Mouse (Mus musculus): Measurements from ENCODE around the gene Kcnj9. TPM values are rescaled to one million over a fixed set of nuclear protein-coding genes. Genes with fewer than 3 reads are reported as not detected.

The Kcnj9 gene
- polyA plus RNA-seq, 1 experiment from 2014 or later, result 0.08 TPM

DNA sequence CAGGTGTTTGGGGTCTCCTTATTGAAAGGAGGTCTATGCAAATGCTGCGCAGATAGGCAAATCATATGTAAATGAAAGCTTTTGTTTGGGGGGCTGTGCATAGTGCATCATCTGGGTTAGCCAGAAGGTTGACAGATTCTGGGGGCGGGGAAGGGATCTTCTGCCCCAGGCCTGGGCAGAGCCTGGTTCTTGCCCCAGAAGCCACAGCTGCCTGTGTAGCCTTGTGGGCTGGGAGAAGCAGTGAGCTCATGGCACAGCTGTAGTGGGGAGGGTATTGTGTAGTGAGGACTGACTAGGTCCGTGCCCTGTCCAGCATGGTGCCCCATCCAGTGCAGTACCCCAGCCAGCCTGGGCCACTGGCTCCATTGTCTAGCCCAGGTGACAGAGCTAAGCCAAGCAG is 14.2 kb downstream of the Kcnj9 start:
- in situ Hi-C loops (cut with MboI; ENCODE audit: low pct_unique_long_range_greater_than_20kb), result loop anchor here (5.0 to 10.0 kb wide), 3 partner anchors 168 to 198 kb away; partner anchors contain the start of genes Dcaf8 and Tagln2
- DNase-seq (ENCODE audit: low read depth, low spot score) (no peak), ATAC-seq (no peak)
- ChIA-PET POLR2A (interaction anchor here (1.2 to 1.6 kb wide), 2 partner anchors 8 to 107 kb away, joined by 5 to 6 read pairs; no protein-coding TSS in a partner anchor), CTCF (interaction anchor here (0.9 to 2.5 kb wide), 3 partner anchors 10 to 171 kb away, joined by 3 to 16 read pairs (median 3); no protein-coding TSS in a partner anchor)
- TF ChIP-seq CTCF (IDR thresholded peaks at IDR 0.05), result no peak
- H3K27me3 ChIP-seq, result no peaks in the 10 kb centered on the region

DNA sequence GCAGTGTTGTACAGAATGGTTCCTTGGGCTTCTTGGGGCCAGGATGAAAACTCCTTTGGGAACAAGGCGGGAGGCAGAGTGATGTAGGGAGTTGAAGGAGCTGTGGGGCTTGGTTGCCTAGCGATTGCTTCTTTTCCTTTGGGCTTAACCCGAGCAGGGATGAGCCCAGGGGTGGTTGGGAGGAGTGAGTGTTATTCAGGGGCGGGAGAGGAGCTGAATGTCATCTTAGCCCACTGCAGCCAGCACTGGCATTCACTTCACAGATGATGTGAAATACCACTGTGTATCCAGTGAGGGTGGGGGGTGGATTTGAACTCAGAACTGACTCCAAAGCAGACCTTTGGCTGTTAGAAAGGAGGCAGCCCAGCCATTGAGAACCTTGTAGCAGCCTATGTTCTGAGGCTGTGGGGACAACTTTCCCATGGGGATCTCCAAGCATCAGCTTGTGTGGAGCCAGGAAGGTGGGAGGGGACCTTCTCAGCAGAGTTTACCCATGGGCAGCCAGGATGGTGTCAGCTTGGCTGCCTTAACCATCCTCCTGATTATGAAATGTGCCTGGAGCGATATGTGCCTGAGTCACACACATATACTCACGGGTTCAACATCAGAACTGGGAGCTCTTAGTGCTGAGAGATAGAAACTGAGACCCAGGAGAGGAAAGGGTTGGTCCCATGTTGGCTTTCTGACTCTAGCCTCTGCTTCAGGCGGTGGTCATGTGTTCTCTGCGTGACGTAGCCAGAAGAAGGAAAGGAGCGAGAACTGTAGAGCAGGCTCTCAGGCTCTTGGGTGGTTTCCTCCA is 15.3 kb downstream of the Kcnj9 start:
- in situ Hi-C loops (cut with MboI; ENCODE audit: low pct_unique_long_range_greater_than_20kb), result loop anchor here (5.0 to 10.0 kb wide), 3 partner anchors 167 to 197 kb away; partner anchors contain the start of genes Dcaf8 and Tagln2
- peak; percentile 31 for ATAC-seq
- CTCF ChIA-PET, result interaction anchor here (0.7 to 2.5 kb wide), 4 partner anchors 11 to 194 kb away, joined by 3 to 16 read pairs (median 4); no protein-coding TSS in a partner anchor
- no peaks in the 10 kb centered on the region for H3K27me3 ChIP-seq
- DNase-seq (ENCODE audit: low read depth, low spot score), result no peak
- POLR2A ChIA-PET, result interaction anchor here (0.5 to 1.6 kb wide), 4 partner anchors 9 to 970 kb away, joined by 3 to 6 read pairs (median 4); no protein-coding TSS in a partner anchor
- no peak for TF ChIP-seq CTCF (IDR thresholded peaks at IDR 0.05)

DNA sequence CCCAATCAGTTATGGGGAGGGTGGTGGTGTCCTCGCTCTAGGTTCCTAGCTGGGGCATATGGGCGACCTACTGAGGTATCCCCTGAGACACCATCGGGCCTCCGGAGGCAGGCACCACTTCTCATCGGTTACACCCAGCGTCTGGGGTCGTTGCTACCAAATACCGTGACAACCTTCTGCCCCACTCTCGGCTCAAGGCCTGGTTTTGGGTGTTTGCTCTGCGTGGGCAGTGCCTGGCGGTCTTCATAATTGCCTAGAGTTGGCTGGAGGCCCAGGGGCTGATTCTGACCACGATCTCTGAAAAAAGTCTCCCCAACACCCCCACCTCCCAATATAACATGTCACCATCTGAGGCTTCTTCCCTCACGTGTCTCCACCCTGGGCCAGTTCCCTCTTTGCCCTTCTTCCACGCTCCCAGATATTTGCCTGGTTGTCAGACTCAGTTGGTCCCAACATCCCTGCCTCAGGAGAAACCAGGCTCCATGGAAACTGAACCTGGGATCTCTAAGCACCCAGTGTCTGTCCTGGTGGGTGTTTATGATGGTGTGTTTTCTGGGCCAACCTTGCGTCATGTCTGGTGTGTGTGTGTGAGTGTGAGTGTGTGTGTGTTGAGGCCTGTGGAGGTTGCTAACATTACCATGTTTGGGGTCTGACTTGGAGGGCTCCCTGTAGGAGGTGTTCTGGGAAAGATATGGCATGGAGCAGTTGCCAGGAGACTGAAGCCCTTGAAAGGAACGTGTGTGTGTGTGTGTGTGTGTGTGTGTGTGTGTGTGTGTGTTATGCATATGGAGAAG is 16.2 kb downstream of the Kcnj9 start:
- ATAC-seq (no peak), DNase-seq (ENCODE audit: low read depth, low spot score) (no peak)
- CTCF ChIA-PET, result no interaction called here
- in situ Hi-C loops (cut with MboI; ENCODE audit: low pct_unique_long_range_greater_than_20kb), result loop anchor here (5.0 to 10.0 kb wide), 3 partner anchors 166 to 196 kb away; partner anchors contain the start of genes Dcaf8 and Tagln2
- H3K27me3 ChIP-seq, result no peaks in the 10 kb centered on the region
- TF ChIP-seq CTCF (IDR thresholded peaks at IDR 0.05), result no peak
- POLR2A ChIA-PET, result no interaction called here

DNA sequence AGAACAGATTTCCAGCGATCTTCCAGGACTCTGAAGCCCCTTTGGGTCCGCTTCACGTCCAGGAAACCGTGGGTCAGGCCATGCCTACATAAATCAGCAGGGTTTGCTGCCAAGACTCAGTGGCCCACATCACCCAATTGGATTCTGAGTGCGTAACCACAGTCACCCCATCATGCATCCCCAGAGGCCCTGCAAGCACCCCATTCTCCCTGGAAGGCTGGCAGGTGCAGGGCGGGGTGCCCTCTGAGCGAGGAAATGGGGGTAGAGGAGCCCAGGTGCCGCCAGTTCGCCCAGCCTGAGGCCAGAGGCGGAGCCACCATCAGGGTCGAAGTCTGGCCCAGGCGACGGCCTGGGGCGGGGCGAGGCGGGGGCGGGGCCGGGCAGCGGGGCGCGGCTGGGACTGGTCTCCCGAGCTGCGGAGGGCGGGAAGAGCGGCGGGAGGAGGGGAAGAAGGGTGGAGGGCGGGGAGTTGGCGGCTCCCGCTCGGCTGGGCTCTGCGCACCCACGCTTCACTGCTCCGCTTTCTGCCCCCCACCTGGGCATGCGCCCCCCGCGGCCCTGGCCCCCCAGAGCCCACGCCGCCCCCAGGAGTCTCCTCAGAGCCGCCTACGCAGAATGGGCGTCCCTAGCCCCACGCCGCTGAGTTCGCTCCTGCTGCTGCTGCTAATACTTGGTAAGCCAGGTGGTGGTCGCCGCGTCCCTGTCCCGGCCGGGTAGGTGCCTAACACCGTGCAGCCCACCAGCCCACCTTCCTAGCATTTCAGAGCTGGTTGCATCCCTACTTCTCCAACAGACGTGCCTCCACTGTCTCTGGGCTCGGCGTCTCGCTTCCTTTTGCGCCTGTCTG is 17.0 kb downstream of the Kcnj9 start:
- ChIA-PET POLR2A (interaction anchor here (0.6 to 2.0 kb wide), 2 partner anchors 109 to 201 kb away, joined by 3 to 4 read pairs; no protein-coding TSS in a partner anchor), CTCF (interaction anchor here (1.1 kb wide), 1 partner anchor 24 kb away, joined by 3 read pairs; no protein-coding TSS in a partner anchor)
- in situ Hi-C loops (cut with MboI; ENCODE audit: low pct_unique_long_range_greater_than_20kb), result loop anchor here (5.0 to 10.0 kb wide), 3 partner anchors 165 to 195 kb away; partner anchors contain the start of genes Dcaf8 and Tagln2
- no peak for TF ChIP-seq CTCF (IDR thresholded peaks at IDR 0.05)
- no peaks in the 10 kb centered on the region for H3K27me3 ChIP-seq
- ATAC-seq (peak; percentile 67), DNase-seq (ENCODE audit: low read depth, low spot score) (no peak)

DNA sequence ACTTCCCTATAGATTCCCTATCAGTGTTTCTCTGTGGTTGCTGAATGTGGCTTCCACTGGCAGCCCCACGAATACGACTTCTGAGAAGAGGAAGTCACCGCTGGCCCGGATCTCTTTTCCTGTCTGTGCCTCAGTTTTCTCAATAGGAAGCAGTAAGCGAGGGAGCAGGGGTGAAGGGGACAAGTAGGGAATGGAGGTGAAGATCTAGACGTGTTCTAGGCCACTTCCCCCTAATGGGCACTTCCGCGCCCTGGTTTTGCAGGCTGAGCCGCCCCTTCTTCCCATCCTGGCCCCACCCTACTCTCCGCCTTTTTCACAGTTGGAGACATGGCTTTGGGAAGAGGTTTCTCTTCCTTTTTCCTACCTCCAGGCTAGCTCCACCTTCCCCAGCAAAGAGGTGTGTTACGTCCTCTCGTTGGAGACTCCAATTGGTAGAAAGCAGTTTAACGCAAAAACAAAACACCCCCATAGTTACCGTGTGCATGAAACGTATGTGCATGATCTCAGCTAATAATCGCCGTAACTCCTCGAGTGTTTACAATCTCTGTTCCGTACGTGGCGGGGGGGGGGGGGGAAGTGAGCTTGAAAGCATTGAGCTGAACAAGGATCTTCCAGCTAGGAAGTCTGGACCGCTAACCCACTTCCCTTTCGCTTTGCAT is 17.7 kb downstream of the Kcnj9 start:
- ChIA-PET POLR2A (interaction anchor here (0.6 to 2.0 kb wide), 3 partner anchors 108 to 200 kb away, joined by 3 to 4 read pairs (median 3); no protein-coding TSS in a partner anchor), CTCF (interaction anchor here (1.0 to 2.2 kb wide), 12 partner anchors 10 to 199 kb away, joined by 3 to 11 read pairs (median 4); partner anchors contain the start of gene Pex19)
- peak; percentile 5 for ATAC-seq
- no peaks in the 10 kb centered on the region for H3K27me3 ChIP-seq
- in situ Hi-C loops (cut with MboI; ENCODE audit: low pct_unique_long_range_greater_than_20kb), result loop anchor here (5.0 to 10.0 kb wide), 3 partner anchors 164 to 194 kb away; partner anchors contain the start of genes Dcaf8 and Tagln2
- TF ChIP-seq CTCF (IDR thresholded peaks at IDR 0.05), result no peak
- no peak for DNase-seq (ENCODE audit: low read depth, low spot score)

DNA sequence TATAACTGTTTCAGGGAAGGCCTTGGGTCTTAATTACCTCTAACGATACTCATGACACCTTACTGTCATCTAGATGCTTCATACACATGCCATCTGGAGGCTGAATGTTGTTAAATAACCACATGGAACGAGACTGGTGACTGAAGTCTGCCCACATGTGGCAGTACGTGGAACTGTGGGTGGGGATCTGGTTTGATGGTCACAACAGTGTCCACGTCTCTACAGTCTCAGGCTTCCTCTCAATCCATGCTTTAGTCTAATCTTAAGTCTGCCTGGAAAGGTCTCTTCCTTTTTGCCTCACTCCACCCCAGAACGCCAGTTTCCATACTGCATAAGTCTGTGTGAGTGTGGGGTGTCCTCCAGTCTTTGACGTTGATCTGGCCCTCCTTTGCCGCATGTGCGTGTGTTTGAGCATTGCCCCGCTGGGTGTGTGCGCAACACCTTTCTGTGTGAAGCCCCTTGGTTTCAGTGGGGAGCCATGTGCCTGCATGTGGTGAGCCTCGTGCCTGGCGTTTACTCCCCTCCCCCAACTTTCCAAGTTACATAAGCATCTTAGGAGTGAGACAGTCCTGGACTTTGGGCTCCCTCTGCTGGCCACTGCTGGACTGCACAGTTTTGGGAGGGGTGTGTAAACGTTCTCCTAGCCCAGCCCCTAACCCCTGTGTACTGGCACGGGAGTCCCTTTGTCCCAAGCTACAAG is 19.3 kb downstream of the Kcnj9 start:
- ATAC-seq, result peak; percentile 20
- DNase-seq (ENCODE audit: low read depth, low spot score), result no peak
- ChIA-PET CTCF (interaction anchor here (0.6 to 2.8 kb wide), 39 partner anchors 12 to 197 kb away, joined by 3 to 21 read pairs (median 4); partner anchors contain the start of genes Atp1a2, Casq1 and Pex19), POLR2A (interaction anchor here (1.0 to 2.0 kb wide), 4 partner anchors 105 to 191 kb away, joined by 3 to 4 read pairs (median 4); no protein-coding TSS in a partner anchor)
- H3K27me3 ChIP-seq, result no peaks in the 10 kb centered on the region
- TF ChIP-seq CTCF (IDR thresholded peaks at IDR 0.05), result no peak
- in situ Hi-C loops (cut with MboI; ENCODE audit: low pct_unique_long_range_greater_than_20kb), result loop anchor here (5.0 to 10.0 kb wide), 3 partner anchors 163 to 195 kb away; partner anchors contain the start of genes Dcaf8 and Tagln2

DNA sequence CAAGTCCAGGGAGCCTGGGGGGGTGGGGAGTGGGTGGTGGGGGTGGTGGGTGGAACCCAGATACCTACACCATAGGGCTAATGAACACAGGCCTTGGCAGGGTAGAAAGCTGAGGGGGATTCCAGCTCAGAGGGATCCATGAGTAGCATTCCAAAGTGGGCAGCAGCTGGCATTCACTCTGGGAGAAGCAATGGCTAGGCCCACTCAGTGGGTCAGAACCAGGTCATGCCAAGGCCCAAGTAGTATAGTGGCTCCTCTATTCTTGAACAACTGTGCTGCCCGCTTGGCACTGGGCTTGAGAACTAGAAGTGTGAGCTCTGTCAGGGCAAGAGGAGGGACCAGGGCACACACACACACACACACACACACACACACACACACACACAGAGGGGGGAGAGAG is 20.7 kb downstream of the Kcnj9 start:
- no peak for TF ChIP-seq CTCF (IDR thresholded peaks at IDR 0.05)
- ChIA-PET POLR2A (interaction anchor here (0.6 to 1.6 kb wide), 5 partner anchors 10 to 182 kb away, joined by 3 to 5 read pairs (median 4); partner anchors contain the start of genes Atp1a2 and Pex19), CTCF (interaction anchor here (1.0 to 2.8 kb wide), 23 partner anchors 9 to 263 kb away, joined by 3 to 21 read pairs (median 4); partner anchors contain the start of genes Atp1a2, Casq1 and Dcaf8)
- in situ Hi-C loops (cut with MboI; ENCODE audit: low pct_unique_long_range_greater_than_20kb), result no loop called here
- ATAC-seq, result no peak
- H3K27me3 ChIP-seq, result no peaks in the 10 kb centered on the region
- no peak for DNase-seq (ENCODE audit: low read depth, low spot score)

DNA sequence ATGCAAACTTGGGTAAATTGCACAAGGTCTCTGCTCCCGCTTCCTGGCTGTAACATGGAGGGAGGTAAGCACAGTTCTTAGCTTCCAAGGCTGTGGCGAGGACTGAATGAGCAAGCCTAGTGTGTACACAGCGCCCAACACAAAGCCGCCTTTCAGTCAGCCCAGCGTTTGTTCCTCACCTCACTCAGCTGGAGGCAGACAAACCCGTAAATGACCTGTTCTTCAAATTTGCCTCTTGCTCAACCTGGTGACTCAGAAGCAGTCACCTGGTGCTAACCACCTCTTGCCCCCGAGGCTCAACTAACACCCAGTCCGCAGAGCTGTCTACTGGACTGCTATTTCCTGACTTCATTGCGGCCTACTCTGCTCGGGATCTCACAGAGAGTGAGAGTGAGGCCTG is 21.2 kb downstream of the Kcnj9 start:
- no peak for DNase-seq (ENCODE audit: low read depth, low spot score)
- ChIA-PET CTCF (interaction anchor here (0.9 to 2.8 kb wide), 14 partner anchors 8 to 212 kb away, joined by 3 to 21 read pairs (median 4); partner anchors contain the start of genes Atp1a2 and Casq1), POLR2A (interaction anchor here (0.6 to 1.6 kb wide), 6 partner anchors 10 to 182 kb away, joined by 3 to 5 read pairs (median 4); partner anchors contain the start of genes Atp1a2 and Pex19)
- TF ChIP-seq CTCF (IDR thresholded peaks at IDR 0.05), result no peak
- peak; percentile 44 for ATAC-seq
- H3K27me3 ChIP-seq, result no peaks in the 10 kb centered on the region
- in situ Hi-C loops (cut with MboI; ENCODE audit: low pct_unique_long_range_greater_than_20kb), result no loop called here

Measured in Patski (cell line).